Mouse (Mus musculus): ENCODE results near the gene Gm10100.

- TF ChIP-seq POLR2A (IDR thresholded peaks at IDR 0.05; ENCODE audit: control insufficient read depth, low read depth, low read length) (no peak), CTCF (IDR thresholded peaks at IDR 0.05; ENCODE audit: control insufficient read depth, insufficient read depth, insufficient replicate concordance, low read depth, low read length) (no peak)
Measured at GRCm38 (mm10) chr10:77735928-77736327, 9.6 kb downstream of the Gm10100 start.

Data from testis, adult 2 months (tissue).